Mouse (Mus musculus) neural tube, embryonic 10.5 days (tissue): ENCODE results near the gene Mvd.

ENCODE experiments used
- DNase-seq: peaks from one replicate; pipeline ENCODE4 v3.0.0-alpha.2; 2017; ENCODE audit warnings: low spot score; ENCODE audit errors: extremely low spot score

The Mvd gene

GRCm38 (mm10) chr8:122427607-122428006 is 15.6 kb downstream of the Mvd start:
- DNase-seq = no peak

DNA sequence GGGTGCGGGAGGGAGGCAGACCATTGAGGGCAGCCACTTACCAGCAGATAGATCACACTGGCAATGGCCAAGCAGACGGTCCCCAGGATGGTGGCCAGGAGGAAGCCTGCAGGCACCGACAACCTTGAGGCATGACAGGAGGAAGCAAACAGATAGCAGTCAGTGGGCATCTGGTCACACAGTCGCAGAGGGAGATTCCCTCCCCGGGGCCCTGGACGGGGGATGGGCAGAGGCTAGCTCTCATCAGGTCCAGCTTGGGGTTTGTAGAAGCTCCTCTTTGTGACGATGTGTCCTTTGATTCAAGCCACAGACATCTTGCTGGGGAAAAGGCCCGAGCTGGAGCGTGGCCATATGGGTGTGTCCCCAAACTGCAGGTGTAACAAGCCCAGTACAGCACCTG is 17.1 kb downstream of the Mvd start:
- no peak for DNase-seq

- DNase-seq = no peak
Measured at GRCm38 (mm10) chr8:122423659-122424058, 19.6 kb downstream of the Mvd start.

DNA sequence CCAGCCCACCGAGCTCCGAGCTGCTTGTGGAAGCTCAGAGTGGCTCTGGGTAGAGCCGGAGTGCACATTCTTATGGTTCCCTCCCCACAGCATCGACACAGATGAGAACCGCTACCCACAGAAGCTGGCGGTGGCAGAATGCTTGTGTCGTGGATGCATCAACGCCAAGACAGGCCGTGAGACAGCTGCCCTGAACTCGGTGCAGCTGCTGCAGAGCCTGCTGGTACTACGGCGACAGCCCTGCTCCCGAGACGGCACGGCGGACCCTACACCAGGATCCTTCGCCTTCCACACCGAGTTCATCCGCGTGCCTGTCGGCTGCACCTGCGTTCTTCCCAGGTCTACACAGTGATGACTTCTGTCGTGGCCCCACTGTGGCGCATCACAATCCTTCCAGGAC is 20.0 kb downstream of the Mvd start:
- DNase-seq = no peak

DNA sequence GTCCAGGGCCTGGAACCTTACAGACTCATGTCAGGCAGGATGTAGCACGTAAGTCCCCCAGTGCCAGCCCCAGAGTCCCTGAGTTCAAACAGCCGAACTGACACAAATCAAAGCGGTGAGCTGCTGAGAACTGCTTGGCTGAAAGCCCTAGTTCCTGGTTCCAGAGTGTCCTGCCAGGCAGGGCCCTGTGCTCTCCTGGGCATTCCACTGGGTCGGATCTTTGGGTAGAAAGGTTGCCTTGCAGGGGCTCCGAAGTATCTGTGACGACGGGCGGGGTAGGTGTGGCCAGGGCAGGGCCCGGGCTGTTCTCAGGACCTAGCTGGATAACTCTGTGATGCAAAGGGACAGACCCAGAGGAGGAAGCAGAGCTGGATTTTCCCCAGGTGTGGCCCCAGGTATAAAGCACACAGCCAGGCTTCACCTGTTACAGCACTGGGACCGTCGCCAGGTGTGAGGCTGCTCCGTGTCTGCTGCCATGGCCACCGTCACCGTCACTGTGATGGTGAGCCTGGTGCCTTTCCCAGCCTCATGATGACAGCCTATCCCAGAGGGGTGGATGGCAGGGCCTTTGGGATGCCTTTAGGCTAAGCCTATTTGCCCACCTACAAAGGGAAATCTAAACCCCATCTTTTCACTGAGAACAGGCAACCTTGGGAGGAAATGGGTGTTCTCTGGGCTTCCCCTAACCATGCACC is 21.7 kb downstream of the Mvd start, which contains the start of gene Il17c:
Gene Il17c, plus strand, starts transcription at position 645 of the 695 bp plus-strand sequence.
- DNase-seq = no peak

GRCm38 (mm10) chr8:122419881-122420555 is 23.2 kb downstream of the Mvd start:
- no peak for DNase-seq

DNA sequence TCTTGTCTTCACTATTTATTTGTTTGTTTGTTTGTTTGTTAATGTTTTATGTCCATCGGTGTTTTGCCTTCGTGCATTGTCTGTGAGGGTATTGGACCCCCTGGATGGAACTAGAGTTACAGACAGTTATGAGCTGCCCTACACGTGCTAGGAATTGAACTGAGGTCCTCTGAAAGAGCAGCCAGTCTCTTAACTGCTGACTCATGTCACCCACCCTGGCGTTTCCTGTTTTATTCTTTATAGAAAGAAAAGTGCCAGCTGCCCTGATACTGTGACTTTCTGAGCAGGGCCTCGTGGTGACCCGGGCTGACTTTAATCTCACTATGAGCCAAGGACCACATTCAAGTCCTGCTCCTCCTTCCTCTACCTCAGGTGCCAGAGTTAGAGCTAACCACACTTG is 27.7 kb downstream of the Mvd start:
- no peak for DNase-seq

DNA sequence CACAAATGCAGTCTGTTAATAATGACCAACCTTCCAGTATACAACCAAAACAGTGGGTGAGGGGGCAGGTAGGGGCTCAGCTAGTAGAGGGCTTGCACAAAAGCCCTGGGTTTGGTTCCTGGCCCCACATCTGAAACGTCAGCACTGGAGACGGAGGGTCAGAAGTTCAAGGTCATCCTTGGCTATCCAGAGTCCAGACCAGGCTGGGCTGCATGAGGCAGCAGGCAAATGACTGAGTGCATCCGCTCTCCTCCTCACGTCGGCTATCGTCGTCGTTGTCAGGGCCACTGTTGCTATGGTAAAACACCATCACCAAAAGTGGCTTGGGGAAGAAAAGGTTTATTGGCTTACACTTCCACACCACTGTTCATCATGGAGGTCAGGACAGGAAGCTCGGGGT is 28.9 kb downstream of the Mvd start:
- DNase-seq = no peak

GRCm38 (mm10) chr8:122407678-122408077 is 35.5 kb downstream of the Mvd start:
- no peak for DNase-seq

- no peak for DNase-seq
Measured at GRCm38 (mm10) chr8:122405146-122405805, 37.9 kb downstream of the Mvd start.

DNA sequence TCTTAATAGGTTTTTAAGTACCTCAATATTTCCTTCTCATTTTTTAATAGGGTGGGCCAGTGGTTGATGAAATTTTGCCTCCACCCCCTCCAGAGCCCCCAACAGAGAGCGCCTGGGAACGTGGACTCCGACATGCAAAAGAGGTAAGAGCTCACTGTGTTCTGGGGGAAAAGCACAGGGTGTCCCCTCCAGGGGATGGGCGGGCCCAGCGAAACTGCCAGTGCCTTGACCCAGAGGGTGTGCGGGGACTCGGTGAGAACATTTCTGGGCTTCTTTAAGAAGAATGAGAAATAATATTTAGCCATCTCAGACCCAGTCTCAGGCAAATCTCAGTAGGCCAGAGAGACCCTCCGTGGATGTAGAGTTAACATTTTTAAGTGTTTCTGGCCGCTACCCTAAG is 45.0 kb downstream of the Mvd start:
- no peak for DNase-seq

DNA sequence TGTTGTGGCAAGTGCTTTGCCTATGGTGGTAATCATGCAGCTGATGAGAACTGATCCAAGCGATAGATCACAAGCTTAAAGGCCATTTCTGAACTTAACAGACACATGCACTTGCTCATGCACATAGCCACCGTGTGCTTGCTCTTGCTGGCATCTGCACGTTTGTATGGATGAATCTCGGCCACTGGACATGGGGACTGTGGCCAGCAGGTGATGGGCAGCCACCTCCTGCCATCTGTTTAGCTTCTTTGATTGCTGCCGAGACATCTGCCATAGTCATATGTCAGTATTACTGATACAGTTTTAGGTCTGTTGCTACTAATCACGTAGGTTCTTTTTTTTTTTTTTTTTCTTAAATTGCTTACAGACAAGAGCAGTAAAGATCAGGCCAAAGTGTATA is 47.9 kb downstream of the Mvd start:
- DNase-seq = no peak

GRCm38 (mm10) chr8:122393717-122394116 is 49.5 kb downstream of the Mvd start:
- DNase-seq = no peak

GRCm38 (mm10) chr8:122390758-122391157 is 52.5 kb downstream of the Mvd start:
- no peak for DNase-seq

DNA sequence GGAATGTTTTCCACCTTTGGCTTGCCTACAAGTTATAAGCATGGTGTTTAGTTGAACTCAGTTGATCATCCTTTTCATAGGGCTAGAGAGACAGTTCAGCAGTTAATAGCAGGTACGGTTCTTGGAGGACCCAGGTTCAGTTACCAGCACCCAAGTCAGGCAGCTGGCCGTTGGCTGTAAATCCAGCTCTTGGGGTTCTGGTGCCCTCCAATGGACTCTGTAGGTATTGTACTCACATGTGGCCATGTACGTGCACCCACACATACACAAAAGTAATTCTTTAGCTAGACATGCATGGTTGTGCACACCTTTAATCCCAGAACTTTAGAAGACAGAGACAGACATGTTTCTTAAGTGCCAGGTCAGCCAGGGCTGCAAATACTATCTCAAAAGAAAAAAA is 53.9 kb downstream of the Mvd start:
- DNase-seq = no peak
